Mouse (Mus musculus) liver, embryonic 11.5 days (tissue): ENCODE data around the gene Clrn1. TPM values are rescaled to one million over a fixed set of nuclear protein-coding genes. Genes with fewer than 3 reads are reported as not detected.

ENCODE experiments used
- ATAC-seq: fragments of 200-750 bp; cut with Nextera tagmentation; replicated peaks from 2 replicates; pipeline ENCODE4 v1.8.0; 2017; ENCODE audit warnings: moderate number of reproducible peaks, mild to moderate bottlenecking, moderate TSS enrichment, moderate library complexity; ENCODE audit not compliant: low FRiP score
- DNase-seq: peaks from one replicate; pipeline ENCODE4 v3.0.0-alpha.2; 2017; ENCODE audit warnings: low spot score
- H3K27ac ChIP-seq: fragments of 300-500 bp; sonication (generic); 2 replicates; pipeline ENCODE4 v1.5.1; 2014; ENCODE audit warnings: mild to moderate bottlenecking, low read depth, low read length, control low read depth
- H3K27me3 ChIP-seq: fragments of 300-500 bp; sonication (generic); replicated peaks from 2 replicates; pipeline ENCODE4 v1.6.1; 2014; ENCODE audit warnings: low read length, mixed read lengths; ENCODE audit not compliant: control insufficient read depth, insufficient read depth
- H3K36me3 ChIP-seq: fragments of 300-500 bp; sonication (generic); 2 replicates; pipeline ENCODE4 v1.6.1; 2014; ENCODE audit warnings: mild to moderate bottlenecking, low read length, moderate library complexity, mixed read lengths; ENCODE audit not compliant: control insufficient read depth, insufficient read depth
- H3K4me1 ChIP-seq: fragments of 300-500 bp; sonication (generic); replicated peaks from 2 replicates; pipeline ENCODE4 v1.6.1; 2014; ENCODE audit warnings: low read length, mixed read lengths; ENCODE audit not compliant: control insufficient read depth, insufficient read depth
- H3K4me2 ChIP-seq: fragments of 300-500 bp; sonication (generic); 2 replicates; pipeline ENCODE4 v1.6.1; 2014; ENCODE audit warnings: mild to moderate bottlenecking, control low read depth, moderate library complexity
- H3K4me3 ChIP-seq: fragments of 300-500 bp; sonication (generic); 2 replicates; pipeline ENCODE4 v1.5.1; 2014; ENCODE audit warnings: low read depth, low read length, control low read depth
- H3K9ac ChIP-seq: fragments of 300-500 bp; sonication (generic); 2 replicates; pipeline ENCODE4 v1.6.1; 2014; ENCODE audit warnings: low read depth, low read length, control low read depth
- H3K9me3 ChIP-seq: fragments of 300-500 bp; sonication (generic); 2 replicates; pipeline ENCODE4 v1.6.1; 2016; ENCODE audit warnings: low read length, inconsistent platforms, mixed read lengths; ENCODE audit not compliant: control insufficient read depth
- WGBS: fragments of 180-500 bp; shearing (Covaris S2); extraction: QIAGEN DNeasy Blood & Tissue Kit; methylation state at CpG from one replicate; pipeline ENCODE4 v1.1.7; 2014; 5-methylcytosine and 5-hydroxymethylcytosine counted together
- polyA plus RNA-seq: library from polyadenylated mRNA; unstranded; fragments of >200 nt; fragmentation: Nextera tagmentation; extraction: Ambion mirVana; gene quantifications from 2 replicates; pipeline ENCODE4 v1.2.1, GENCODE M21; 2014

The Clrn1 gene
- polyA plus RNA-seq, 1 experiment from 2014 or later = 0.21 TPM

- H3K4me3 ChIP-seq = no peak overlapping the region
- no peaks in the 10 kb centered on the region for H3K36me3 ChIP-seq
- no peak overlapping the region for H3K9ac ChIP-seq
- no peak overlapping the region for H3K4me2 ChIP-seq
- H3K4me1 ChIP-seq = no peaks in the 10 kb centered on the region
- no peaks in the 10 kb centered on the region for H3K27me3 ChIP-seq
- ATAC-seq (no peak), DNase-seq (no peak)
- no peak overlapping the region for H3K27ac ChIP-seq
- 50% methylated on average over 6 of the region's 6 CpGs for WGBS
- no peaks in the 10 kb centered on the region for H3K9me3 ChIP-seq
Observed at GRCm38 (mm10) chr3:58817337-58817736, 67.8 kb downstream of the Clrn1 start.

GRCm38 (mm10) chr3:58814191-58814590 is 70.9 kb downstream of the Clrn1 start:
- Histone ChIP-seq H3K9ac (no peak overlapping the region), H3K9me3 (no peaks in the 10 kb centered on the region), H3K36me3 (no peaks in the 10 kb centered on the region), H3K4me3 (no peak overlapping the region), H3K27me3 (no peaks in the 10 kb centered on the region), H3K4me2 (no peak overlapping the region), H3K27ac (no peak overlapping the region), H3K4me1 (no peaks in the 10 kb centered on the region)
- ATAC-seq (no peak), DNase-seq (no peak)
- 82% methylated on average over 3 of the region's 3 CpGs for WGBS

GRCm38 (mm10) chr3:58810353-58810752 is 74.8 kb downstream of the Clrn1 start:
- WGBS = 59% methylated on average over 11 of the region's 11 CpGs
- no peaks in the 10 kb centered on the region for H3K4me1 ChIP-seq
- ATAC-seq (no peak), DNase-seq (no peak)
- H3K4me2 ChIP-seq = no peak overlapping the region
- no peaks in the 10 kb centered on the region for H3K9me3 ChIP-seq
- H3K27me3 ChIP-seq = no peaks in the 10 kb centered on the region
- no peak overlapping the region for H3K27ac ChIP-seq
- no peaks in the 10 kb centered on the region for H3K36me3 ChIP-seq
- H3K4me3 ChIP-seq = no peak overlapping the region
- no peak overlapping the region for H3K9ac ChIP-seq

- H3K4me1 ChIP-seq = no peaks in the 10 kb centered on the region
- WGBS = 62% methylated on average over 12 of the region's 12 CpGs
- no peak for ATAC-seq
Observed at GRCm38 (mm10) chr3:58809111-58809915, 75.8 kb downstream of the Clrn1 start.

GRCm38 (mm10) chr3:58808636-58809035 is 76.5 kb downstream of the Clrn1 start:
- H3K9ac ChIP-seq = no peak overlapping the region
- H3K36me3 ChIP-seq = no peaks in the 10 kb centered on the region
- H3K9me3 ChIP-seq = no peaks in the 10 kb centered on the region
- H3K27me3 ChIP-seq = no peaks in the 10 kb centered on the region
- 93% methylated on average over 5 of the region's 5 CpGs for WGBS
- H3K4me1 ChIP-seq = no peaks in the 10 kb centered on the region
- ATAC-seq (no peak), DNase-seq (no peak)
- H3K27ac ChIP-seq = no peak overlapping the region
- H3K4me2 ChIP-seq = no peak overlapping the region
- H3K4me3 ChIP-seq = no peak overlapping the region

More at GRCm38 (mm10) chr3:58809111-58809915, 75.8 kb downstream of the Clrn1 start:
- no peak for DNase-seq
- no peak overlapping the region for H3K4me3 ChIP-seq
- H3K9ac ChIP-seq = no peak overlapping the region
- no peaks in the 10 kb centered on the region for H3K36me3 ChIP-seq
- no peak overlapping the region for H3K4me2 ChIP-seq
- H3K27ac ChIP-seq = no peak overlapping the region
- H3K9me3 ChIP-seq = no peaks in the 10 kb centered on the region
- no peaks in the 10 kb centered on the region for H3K27me3 ChIP-seq

- 83% methylated on average over 6 of the region's 6 CpGs for WGBS
- Histone ChIP-seq H3K4me3 (no peak overlapping the region), H3K9ac (no peak overlapping the region), H3K27me3 (no peaks in the 10 kb centered on the region), H3K9me3 (no peaks in the 10 kb centered on the region), H3K27ac (no peak overlapping the region), H3K4me1 (no peaks in the 10 kb centered on the region), H3K36me3 (no peaks in the 10 kb centered on the region), H3K4me2 (no peak overlapping the region)
- no peak for ATAC-seq
- DNase-seq = no peak
Observed at GRCm38 (mm10) chr3:58804745-58805144, 80.4 kb downstream of the Clrn1 start.

GRCm38 (mm10) chr3:58798676-58799075 is 86.5 kb downstream of the Clrn1 start:
- WGBS = 83% methylated on average over 4 of the region's 4 CpGs
- Histone ChIP-seq H3K27me3 (no peaks in the 10 kb centered on the region), H3K4me3 (no peak overlapping the region), H3K36me3 (no peaks in the 10 kb centered on the region), H3K9me3 (no peaks in the 10 kb centered on the region), H3K27ac (no peak overlapping the region), H3K4me1 (no peaks in the 10 kb centered on the region), H3K9ac (no peak overlapping the region), H3K4me2 (no peak overlapping the region)
- ATAC-seq (no peak), DNase-seq (no peak)

- no peaks in the 10 kb centered on the region for H3K36me3 ChIP-seq
Observed at GRCm38 (mm10) chr3:58798245-58798644, 86.9 kb downstream of the Clrn1 start.

More at GRCm38 (mm10) chr3:58798245-58798644, 86.9 kb downstream of the Clrn1 start:
- ATAC-seq (no peak), DNase-seq (no peak)
- WGBS = 84% methylated on average over 8 of the region's 8 CpGs
- Histone ChIP-seq H3K9ac (no peak overlapping the region), H3K27ac (no peak overlapping the region), H3K4me2 (no peak overlapping the region), H3K4me3 (no peak overlapping the region), H3K9me3 (no peaks in the 10 kb centered on the region), H3K27me3 (no peaks in the 10 kb centered on the region), H3K4me1 (no peaks in the 10 kb centered on the region)
